Mouse (Mus musculus) heart, embryonic 10.5 days (tissue): ENCODE data around the gene Epop. TPM values are rescaled to one million over a fixed set of nuclear protein-coding genes. Genes with fewer than 3 reads are reported as not detected.
A peak's percentile ranks its signal among the peaks of the same experiment; 100 is the strongest.
"Not testable (repeated sequence)": the region's sequence is repeated elsewhere in the genome, so short reads cannot be mapped to it uniquely, and the experiment has no call there.

Source experiments
- DNase-seq: peaks from one replicate; pipeline ENCODE4 v3.0.0-alpha.2; 2017; ENCODE audit warnings: low spot score
- H3K27ac ChIP-seq: fragments of 300-500 bp; sonication (generic); 2 replicates; pipeline ENCODE4 v1.5.1; 2016; ENCODE audit warnings: mild to moderate bottlenecking
- H3K27me3 ChIP-seq: fragments of 300-500 bp; sonication (generic); 2 replicates; pipeline ENCODE4 v1.6.1; 2016; ENCODE audit warnings: mild to moderate bottlenecking; ENCODE audit not compliant: poor library complexity, insufficient read depth, severe bottlenecking
- H3K36me3 ChIP-seq: fragments of 300-500 bp; sonication (generic); 2 replicates; pipeline ENCODE4 v1.6.1; 2016; ENCODE audit warnings: mild to moderate bottlenecking, moderate library complexity
- H3K4me1 ChIP-seq: fragments of 300-500 bp; sonication (generic); 2 replicates; pipeline ENCODE4 v1.6.1; 2016; ENCODE audit warnings: mild to moderate bottlenecking
- H3K4me3 ChIP-seq: fragments of 300-500 bp; sonication (generic); 2 replicates; pipeline ENCODE4 v1.5.1; 2016; ENCODE audit warnings: mild to moderate bottlenecking, moderate library complexity
- H3K9me3 ChIP-seq: fragments of 300-500 bp; sonication (generic); 2 replicates; pipeline ENCODE4 v1.6.1; 2016; ENCODE audit warnings: mild to moderate bottlenecking, moderate library complexity
- WGBS: fragments of 180-500 bp; shearing (Covaris S2); methylation state at CpG from one replicate; pipeline ENCODE4 v1.1.7; 2016; 5-methylcytosine and 5-hydroxymethylcytosine counted together
- polyA plus RNA-seq: library from polyadenylated mRNA; unstranded; fragments of >200 nt; fragmentation: Nextera tagmentation; extraction: Ambion mirVana; gene quantifications from 2 replicates; pipeline ENCODE4 v1.2.1, GENCODE M21; 2016

Gene Epop
- polyA plus RNA-seq, 1 experiment from 2014 or later, result 8.5 TPM

- Histone ChIP-seq H3K36me3 (no peaks in the 10 kb centered on the region), H3K4me3 (no peak overlapping the region), H3K9me3 (no peaks in the 10 kb centered on the region), H3K4me1 (peaks cover 5% of the 10 kb centered on the region; the same call in 1 of the 2 replicates), H3K27me3 (peaks cover 13% of the 10 kb centered on the region), H3K27ac (no peak overlapping the region)
- DNase-seq, result no peak
- WGBS, result 72% methylated on average over 11 of the region's 11 CpGs
Measured at GRCm38 (mm10) chr11:97635468-97636019, 6.0 kb upstream of the Epop start.

- 79% methylated on average over 4 of the region's 4 CpGs for WGBS
- H3K9me3 ChIP-seq, result not testable (repeated sequence)
Measured at GRCm38 (mm10) chr11:97632440-97632839, 2.9 kb upstream of the Epop start.

GRCm38 (mm10) chr11:97631938-97632337, 2.4 kb upstream of the Epop start:
- peaks cover 37% of the 10 kb centered on the region for H3K4me1 ChIP-seq
- no peak overlapping the region for H3K27ac ChIP-seq
- H3K27me3 ChIP-seq, result peaks cover 43% of the 10 kb centered on the region
- H3K36me3 ChIP-seq, result no peaks in the 10 kb centered on the region
- H3K4me3 ChIP-seq, result no peak overlapping the region; the same call in 1 of the 2 replicates
- WGBS, result 7% methylated on average over 12 of the region's 12 CpGs
- H3K9me3 ChIP-seq, result no peaks in the 10 kb centered on the region
- peak; percentile 88 for DNase-seq

More at GRCm38 (mm10) chr11:97632440-97632839, 2.9 kb upstream of the Epop start:
- not testable (repeated sequence) for H3K4me3 ChIP-seq, DNase-seq, H3K36me3 ChIP-seq, H3K27ac ChIP-seq
- H3K4me1 ChIP-seq, result peaks cover 33% of the 10 kb centered on the region
- peaks cover 38% of the 10 kb centered on the region for H3K27me3 ChIP-seq

GRCm38 (mm10) chr11:97631500-97631899, 2.0 kb upstream of the Epop start:
- DNase-seq, result no peak
- Histone ChIP-seq H3K4me1 (peaks cover 40% of the 10 kb centered on the region), H3K4me3 (no peak overlapping the region), H3K36me3 (no peaks in the 10 kb centered on the region), H3K9me3 (no peaks in the 10 kb centered on the region), H3K27me3 (peaks cover 47% of the 10 kb centered on the region), H3K27ac (no peak overlapping the region)
- WGBS, result 15% methylated on average over 5 of the region's 5 CpGs

- Histone ChIP-seq H3K9me3 (no peaks in the 10 kb centered on the region), H3K36me3 (no peaks in the 10 kb centered on the region), H3K4me3 (no peak overlapping the region), H3K27ac (no peak overlapping the region), H3K27me3 (peaks cover 52% of the 10 kb centered on the region), H3K4me1 (peaks cover 40% of the 10 kb centered on the region)
- 34% methylated on average over 2 of the region's 2 CpGs for whole genome bisulfite sequencing
- no peak for DNase-seq
Measured at GRCm38 (mm10) chr11:97631046-97631445, 1.5 kb upstream of the Epop start.

- Histone ChIP-seq H3K4me3 (peak overlapping the region; percentile 81), H3K27me3 (peaks cover 74% of the 10 kb centered on the region), H3K9me3 (no peaks in the 10 kb centered on the region), H3K27ac (peak overlapping the region; percentile 91), H3K36me3 (no peaks in the 10 kb centered on the region), H3K4me1 (peaks cover 40% of the 10 kb centered on the region)
- DNase-seq, result peak; percentile 83
- under 1% methylated on average over 103 of the region's 106 CpGs for WGBS
Measured at GRCm38 (mm10) chr11:97628568-97629518, 659 bp downstream of the Epop start.

GRCm38 (mm10) chr11:97628303-97628567, 1.3 kb downstream of the Epop start:
- H3K9me3 ChIP-seq, result no peaks in the 10 kb centered on the region
- DNase-seq, result no peak
- WGBS, result under 1% methylated on average over 28 of the region's 28 CpGs
- H3K27me3 ChIP-seq, result peaks cover 80% of the 10 kb centered on the region
- H3K4me3 ChIP-seq, result peak overlapping the region; percentile 81
- peaks cover 40% of the 10 kb centered on the region for H3K4me1 ChIP-seq
- no peaks in the 10 kb centered on the region for H3K36me3 ChIP-seq
- H3K27ac ChIP-seq, result peak overlapping the region; percentile 91; the same call in 1 of the 2 replicates

GRCm38 (mm10) chr11:97627556-97628302, 1.8 kb downstream of the Epop start:
- 3% methylated on average over 30 of the region's 30 CpGs for WGBS
- Histone ChIP-seq H3K9me3 (no peaks in the 10 kb centered on the region), H3K4me1 (peaks cover 40% of the 10 kb centered on the region), H3K4me3 (peak overlapping the region; percentile 81), H3K27me3 (peaks cover 85% of the 10 kb centered on the region), H3K27ac (no peak overlapping the region), H3K36me3 (no peaks in the 10 kb centered on the region)
- DNase-seq, result no peak

- Histone ChIP-seq H3K27ac (no peak overlapping the region), H3K4me1 (peaks cover 37% of the 10 kb centered on the region), H3K36me3 (no peaks in the 10 kb centered on the region), H3K4me3 (peak overlapping the region; percentile 81), H3K9me3 (no peaks in the 10 kb centered on the region), H3K27me3 (peaks cover 85% of the 10 kb centered on the region)
- no peak for DNase-seq
- WGBS, result 8% methylated on average over 10 of the region's 10 CpGs
Measured at GRCm38 (mm10) chr11:97626850-97627249, 2.7 kb downstream of the Epop start.

- no peaks in the 10 kb centered on the region for H3K36me3 ChIP-seq
- DNase-seq, result no peak
- H3K9me3 ChIP-seq, result no peaks in the 10 kb centered on the region
- peaks cover 35% of the 10 kb centered on the region for H3K4me1 ChIP-seq
- no peak overlapping the region for H3K4me3 ChIP-seq
- 11% methylated on average over 13 of the region's 13 CpGs for WGBS
- peaks cover 81% of the 10 kb centered on the region for H3K27me3 ChIP-seq
- no peak overlapping the region for H3K27ac ChIP-seq
Measured at GRCm38 (mm10) chr11:97626431-97626830, 3.1 kb downstream of the Epop start.

- Histone ChIP-seq H3K4me3 (no peak overlapping the region), H3K27ac (no peak overlapping the region), H3K27me3 (peaks cover 72% of the 10 kb centered on the region), H3K9me3 (no peaks in the 10 kb centered on the region), H3K36me3 (no peaks in the 10 kb centered on the region), H3K4me1 (peaks cover 35% of the 10 kb centered on the region)
- 57% methylated on average over 5 of the region's 5 CpGs for WGBS
- DNase-seq, result no peak
Measured at GRCm38 (mm10) chr11:97625551-97625950, 4.0 kb downstream of the Epop start.

- peaks cover 70% of the 10 kb centered on the region for H3K27me3 ChIP-seq
- no peaks in the 10 kb centered on the region for H3K9me3 ChIP-seq
- DNase-seq, result no peak
- H3K4me1 ChIP-seq, result peaks cover 14% of the 10 kb centered on the region
- no peak overlapping the region for H3K27ac ChIP-seq
- 54% methylated on average over 9 of the region's 9 CpGs for WGBS
- no peak overlapping the region for H3K4me3 ChIP-seq
- no peaks in the 10 kb centered on the region for H3K36me3 ChIP-seq
Measured at GRCm38 (mm10) chr11:97623166-97623565, 6.3 kb downstream of the Epop start.

GRCm38 (mm10) chr11:97622440-97622839, 7.1 kb downstream of the Epop start:
- H3K9me3 ChIP-seq, result no peaks in the 10 kb centered on the region
- peak; percentile 91 for DNase-seq
- H3K36me3 ChIP-seq, result no peaks in the 10 kb centered on the region
- H3K4me3 ChIP-seq, result no peak overlapping the region
- H3K4me1 ChIP-seq, result peaks cover 7% of the 10 kb centered on the region
- H3K27me3 ChIP-seq, result peaks cover 70% of the 10 kb centered on the region
- 2% methylated on average over 6 of the region's 6 CpGs for WGBS
- no peak overlapping the region for H3K27ac ChIP-seq
